Mouse (Mus musculus) hindbrain, embryonic 14.5 days (tissue): ENCODE measurements around the gene Ppil6. TPM values are rescaled to one million over a fixed set of nuclear protein-coding genes. Genes with fewer than 3 reads are reported as not detected.

ENCODE experiments used
- ATAC-seq: fragments of 200-750 bp; cut with Nextera tagmentation; 2 replicates; pipeline ENCODE4 v1.8.0; 2017; ENCODE audit warnings: moderate number of reproducible peaks, mild to moderate bottlenecking, moderate TSS enrichment, moderate library complexity; ENCODE audit not compliant: low FRiP score
- DNase-seq: peaks from one replicate; pipeline ENCODE4 v3.0.0-alpha.2; 2015; ENCODE audit warnings: low spot score
- H3K27ac ChIP-seq: fragments of 300-500 bp; sonication (generic); 2 replicates; pipeline ENCODE4 v1.5.1; 2014; ENCODE audit warnings: mild to moderate bottlenecking, moderate library complexity
- H3K27me3 ChIP-seq: fragments of 300-500 bp; sonication (generic); 2 replicates; pipeline ENCODE4 v1.6.1; 2014; ENCODE audit warnings: mild to moderate bottlenecking, low read length, mixed read lengths; ENCODE audit not compliant: control insufficient read depth, insufficient read depth
- H3K36me3 ChIP-seq: fragments of 300-500 bp; sonication (generic); replicated peaks from 2 replicates; pipeline ENCODE4 v1.6.1; 2014; ENCODE audit not compliant: control insufficient read depth, insufficient read depth
- H3K4me1 ChIP-seq: fragments of 300-500 bp; sonication (generic); replicated peaks from 2 replicates; pipeline ENCODE4 v1.6.1; 2014; ENCODE audit warnings: antibody characterized with exemption, low read length, mixed read lengths; ENCODE audit not compliant: control insufficient read depth, insufficient read depth
- H3K4me2 ChIP-seq: fragments of 300-500 bp; sonication (generic); replicated peaks from 2 replicates; pipeline ENCODE4 v1.6.1; 2014; ENCODE audit warnings: mild to moderate bottlenecking, moderate library complexity
- H3K4me3 ChIP-seq: fragments of 300-500 bp; sonication (generic); replicated peaks from 2 replicates; pipeline ENCODE4 v1.5.1; 2014; ENCODE audit warnings: mild to moderate bottlenecking, low read length
- H3K9ac ChIP-seq: fragments of 300-500 bp; sonication (generic); 2 replicates; pipeline ENCODE4 v1.6.1; 2014
- H3K9me3 ChIP-seq: fragments of 300-500 bp; sonication (generic); 2 replicates; pipeline ENCODE4 v1.6.1; 2016; ENCODE audit warnings: low read length; ENCODE audit not compliant: control insufficient read depth
- WGBS: fragments of 180-500 bp; shearing (Covaris S2); extraction: QIAGEN DNeasy Blood & Tissue Kit; methylation state at CpG from one replicate; pipeline ENCODE4 v1.1.7; 2014; 5-methylcytosine and 5-hydroxymethylcytosine counted together
- polyA plus RNA-seq: library from polyadenylated mRNA; unstranded; fragments of >200 nt; fragmentation: Nextera tagmentation; extraction: Ambion mirVana; gene quantifications from 2 replicates; pipeline ENCODE4 v1.2.1, GENCODE M21; 2014

The Ppil6 gene
- polyA plus RNA-seq, 1 experiment from 2014 or later, result 6.1 TPM

DNA sequence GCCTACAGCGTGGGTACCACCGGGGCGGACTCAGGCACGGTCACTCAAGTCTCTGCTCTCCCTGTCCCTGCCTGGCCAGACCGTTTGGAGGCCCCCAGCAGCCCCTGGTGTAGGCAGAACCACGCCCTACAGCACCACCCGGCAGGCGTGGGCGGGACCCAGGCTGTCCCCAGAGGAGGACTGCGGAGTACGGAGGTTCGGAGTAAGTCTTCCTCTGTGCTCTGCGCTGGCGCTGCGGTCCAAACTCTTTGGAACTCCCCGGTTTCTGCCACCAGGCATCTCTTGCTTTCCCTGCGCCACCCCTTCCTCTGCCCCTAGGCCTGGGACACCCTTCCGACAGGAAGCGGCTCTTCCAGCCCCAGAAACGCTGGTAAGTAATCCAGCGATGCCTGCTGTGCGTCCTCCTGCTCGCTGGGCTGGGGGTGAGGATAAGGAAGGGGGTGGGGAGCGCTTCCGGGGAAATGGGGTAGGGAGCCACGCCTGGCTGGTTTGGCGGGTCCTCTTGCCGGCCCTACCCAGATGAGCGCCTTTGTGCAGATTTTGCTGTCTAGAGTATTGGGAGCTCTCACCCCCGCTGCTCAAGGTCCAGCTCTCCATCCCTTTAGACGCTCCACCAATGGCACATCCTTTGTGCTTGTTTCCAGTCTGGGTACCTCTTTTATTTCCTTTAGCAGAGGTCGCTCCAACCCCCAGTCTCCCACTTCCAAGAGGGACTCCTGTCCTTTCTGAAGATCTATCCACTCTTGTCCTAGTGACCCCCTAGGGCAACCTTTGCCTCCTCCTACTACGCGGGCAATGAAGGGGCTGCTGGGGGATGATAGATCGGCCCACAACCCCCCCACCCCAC lies 13.8 kb upstream of the Ppil6 start, which contains the start of gene Mical1:
TSS of gene Mical1 (plus strand) at position 144 of the 847 bp plus-strand sequence.
- WGBS, result under 1% methylated on average over 35 of the region's 35 CpGs
- H3K4me1 ChIP-seq, result peaks cover 13% of the 10 kb centered on the region; the same call in 1 of the 2 replicates
- peak; percentile 32 for DNase-seq
- peak within 1 kb of the TSS; percentile 67 for H3K9ac ChIP-seq
- H3K36me3 ChIP-seq, result no peaks in the 10 kb centered on the region
- H3K27me3 ChIP-seq, result no peaks in the 10 kb centered on the region
- peak within 1 kb of the TSS; percentile 86 for H3K4me2 ChIP-seq
- peak within 1 kb of the TSS; percentile 49 for H3K4me3 ChIP-seq
- H3K9me3 ChIP-seq, result no peaks in the 10 kb centered on the region
- H3K27ac ChIP-seq, result peak within 1 kb of the TSS; percentile 77
- ATAC-seq, result peak; percentile 72

- H3K9ac ChIP-seq, result peak overlapping the region; percentile 67
- under 1% methylated on average over 9 of the region's 9 CpGs for WGBS
Observed at GRCm38 (mm10) chr10:41477018-41477277, 13.3 kb upstream of the Ppil6 start.

GRCm38 (mm10) chr10:41477278-41478181 lies 12.7 kb upstream of the Ppil6 start:
- peak; percentile 40 for DNase-seq
- Histone ChIP-seq H3K27ac (peak overlapping the region; percentile 77), H3K4me2 (peak overlapping the region; percentile 86), H3K4me3 (peak overlapping the region; percentile 49), H3K27me3 (no peaks in the 10 kb centered on the region), H3K9me3 (no peaks in the 10 kb centered on the region), H3K4me1 (peaks cover 13% of the 10 kb centered on the region; the same call in 1 of the 2 replicates), H3K9ac (peak overlapping the region; percentile 67), H3K36me3 (peaks cover 9% of the 10 kb centered on the region)
- peak; percentile 56 for ATAC-seq
- 2% methylated on average over 20 of the region's 20 CpGs for WGBS

More at GRCm38 (mm10) chr10:41477018-41477277, 13.3 kb upstream of the Ppil6 start:
- Histone ChIP-seq H3K27me3 (no peaks in the 10 kb centered on the region), H3K4me2 (peak overlapping the region; percentile 86), H3K4me3 (peak overlapping the region; percentile 49), H3K36me3 (peaks cover 4% of the 10 kb centered on the region; the same call in 1 of the 2 replicates), H3K27ac (peak overlapping the region; percentile 77), H3K4me1 (peaks cover 13% of the 10 kb centered on the region; the same call in 1 of the 2 replicates), H3K9me3 (no peaks in the 10 kb centered on the region)
- DNase-seq, result peak; percentile 58
- ATAC-seq, result peak; percentile 12; the same call in 1 of the 2 replicates

GRCm38 (mm10) chr10:41479961-41480360 lies 10.3 kb upstream of the Ppil6 start:
- Histone ChIP-seq H3K9ac (no peak overlapping the region), H3K27ac (no peak overlapping the region)
- 89% methylated on average over 3 of the region's 3 CpGs for WGBS

GRCm38 (mm10) chr10:41480938-41481880 lies 9.0 kb upstream of the Ppil6 start:
- 69% methylated on average over 33 of the region's 33 CpGs for WGBS
- Histone ChIP-seq H3K4me1 (0 out of 2 replicates have a peak, but pooled peaks cover 10% of the 10 kb centered on the region), H3K4me3 (no peak overlapping the region), H3K9ac (no peak overlapping the region), H3K27me3 (no peaks in the 10 kb centered on the region), H3K4me2 (no peak overlapping the region), H3K9me3 (no peaks in the 10 kb centered on the region), H3K36me3 (peaks cover 32% of the 10 kb centered on the region), H3K27ac (no peak overlapping the region)
- no peak for ATAC-seq
- no peak for DNase-seq

More at GRCm38 (mm10) chr10:41479961-41480360, 10.3 kb upstream of the Ppil6 start:
- H3K9me3 ChIP-seq, result no peaks in the 10 kb centered on the region
- peaks cover 13% of the 10 kb centered on the region; the same call in 1 of the 2 replicates for H3K4me1 ChIP-seq
- no peak overlapping the region for H3K4me3 ChIP-seq
- H3K27me3 ChIP-seq, result no peaks in the 10 kb centered on the region
- peaks cover 22% of the 10 kb centered on the region for H3K36me3 ChIP-seq
- DNase-seq (no peak), ATAC-seq (no peak)
- no peak overlapping the region for H3K4me2 ChIP-seq

DNA sequence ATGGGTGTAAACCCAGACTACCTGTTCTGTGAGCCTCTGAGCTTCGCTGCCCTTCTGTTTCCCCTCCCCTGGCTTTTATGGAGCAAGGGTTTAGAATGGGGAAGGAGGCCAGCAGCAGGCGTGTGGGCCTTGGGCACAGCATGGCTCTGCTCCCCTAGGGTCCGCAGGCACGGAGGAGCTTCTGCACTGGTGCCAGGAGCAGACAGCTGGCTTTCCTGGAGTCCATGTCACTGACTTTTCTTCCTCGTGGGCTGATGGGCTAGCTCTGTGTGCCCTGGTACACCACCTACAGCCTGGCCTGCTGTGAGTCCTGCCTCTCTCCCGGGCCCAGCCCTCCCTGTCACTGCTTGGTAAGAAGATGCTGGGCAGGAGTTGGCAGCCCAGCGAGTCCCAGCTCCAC lies 7.8 kb upstream of the Ppil6 start:
- H3K36me3 ChIP-seq, result peaks cover 43% of the 10 kb centered on the region

GRCm38 (mm10) chr10:41485778-41486177 lies 4.5 kb upstream of the Ppil6 start:
- no peak for DNase-seq
- H3K9me3 ChIP-seq, result no peaks in the 10 kb centered on the region
- no peaks in the 10 kb centered on the region for H3K27me3 ChIP-seq
- no peak overlapping the region for H3K4me3 ChIP-seq
- H3K36me3 ChIP-seq, result peaks cover 51% of the 10 kb centered on the region
- no peak overlapping the region for H3K27ac ChIP-seq
- no peak for ATAC-seq
- 0 out of 2 replicates have a peak, but pooled peaks cover 12% of the 10 kb centered on the region for H3K4me1 ChIP-seq
- 95% methylated on average over 16 of the region's 16 CpGs for WGBS
- no peak overlapping the region for H3K9ac ChIP-seq
- H3K4me2 ChIP-seq, result no peak overlapping the region

More for the DNA sequence above, 7.8 kb upstream of the Ppil6 start:
- Histone ChIP-seq H3K4me2 (no peak overlapping the region), H3K27ac (no peak overlapping the region), H3K4me3 (no peak overlapping the region), H3K9ac (no peak overlapping the region), H3K4me1 (0 out of 2 replicates have a peak, but pooled peaks cover under 1% of the 10 kb centered on the region), H3K9me3 (no peaks in the 10 kb centered on the region), H3K27me3 (no peaks in the 10 kb centered on the region)
- WGBS, result 80% methylated on average over 7 of the region's 7 CpGs
- ATAC-seq, result no peak
- no peak for DNase-seq

DNA sequence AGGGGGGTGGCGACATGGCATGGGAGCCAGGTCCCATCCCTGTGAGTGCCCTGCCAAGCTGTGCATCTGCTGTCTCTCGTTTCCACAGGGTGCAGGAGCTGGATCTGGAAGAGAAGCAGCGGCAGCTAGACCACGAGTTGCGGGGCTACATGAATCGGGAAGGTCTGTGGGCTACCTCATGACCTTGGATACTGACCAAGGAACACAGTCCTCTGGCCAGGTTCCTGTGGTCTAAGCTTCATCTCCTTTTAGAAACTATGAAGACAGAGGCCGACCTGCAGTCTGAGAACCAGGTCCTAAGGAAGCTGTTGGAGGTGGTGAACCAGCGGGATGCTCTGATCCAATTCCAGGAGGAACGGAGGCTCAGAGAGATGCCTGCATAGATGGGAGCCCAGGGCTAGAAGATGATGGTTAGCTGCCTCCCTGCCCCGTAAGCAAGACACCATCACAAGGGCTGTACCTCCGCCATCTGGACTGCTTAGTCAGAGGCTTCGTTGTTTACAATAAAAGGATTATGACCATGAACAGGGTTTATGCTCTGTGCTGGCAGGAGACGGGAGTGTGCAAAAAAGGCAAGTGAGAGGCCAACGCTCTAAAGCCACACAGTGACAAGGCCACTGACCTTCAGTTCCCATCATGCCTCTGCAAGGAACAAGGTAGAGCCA lies 3.6 kb upstream of the Ppil6 start:
- no peaks in the 10 kb centered on the region for H3K9me3 ChIP-seq
- peaks cover 51% of the 10 kb centered on the region for H3K36me3 ChIP-seq
- H3K4me2 ChIP-seq, result no peak overlapping the region
- 83% methylated on average over 14 of the region's 14 CpGs for WGBS
- H3K4me1 ChIP-seq, result 0 out of 2 replicates have a peak, but pooled peaks cover 15% of the 10 kb centered on the region
- H3K27ac ChIP-seq, result no peak overlapping the region
- peaks cover 3% of the 10 kb centered on the region for H3K27me3 ChIP-seq
- H3K4me3 ChIP-seq, result no peak overlapping the region
- no peak overlapping the region for H3K9ac ChIP-seq
- ATAC-seq (no peak), DNase-seq (no peak)
